Mouse (Mus musculus): ENCODE measurements around the gene Naga.

The Naga gene

GRCm38 (mm10) chr15:82337875-82338274 is 850 bp downstream of the Naga start:
- no peak for DNase-seq (ENCODE audit: low spot score)

DNA sequence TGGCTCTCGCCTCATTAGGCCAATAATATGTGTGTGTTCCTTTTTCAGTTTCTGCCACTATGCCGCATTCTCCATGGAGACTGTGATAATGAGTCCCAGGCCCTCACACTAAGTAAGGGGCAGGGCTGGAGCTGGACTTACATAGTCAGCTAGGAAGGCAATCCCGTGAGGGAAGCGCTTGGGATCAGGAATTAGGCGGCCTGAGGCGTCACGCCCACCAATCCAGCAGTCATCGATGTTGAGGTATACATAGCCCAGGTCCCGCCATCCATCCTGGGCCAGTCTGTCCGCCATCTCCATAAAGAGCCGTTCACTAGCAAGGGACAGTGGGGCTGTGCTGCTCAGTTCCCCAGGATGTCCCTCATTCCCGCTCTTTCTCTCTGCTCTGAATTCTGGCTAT is 2.1 kb downstream of the Naga start:
- DNase-seq (ENCODE audit: low spot score), result peak; percentile 16

GRCm38 (mm10) chr15:82335194-82335593 is 3.5 kb downstream of the Naga start:
- no peak for DNase-seq (ENCODE audit: low spot score)

DNA sequence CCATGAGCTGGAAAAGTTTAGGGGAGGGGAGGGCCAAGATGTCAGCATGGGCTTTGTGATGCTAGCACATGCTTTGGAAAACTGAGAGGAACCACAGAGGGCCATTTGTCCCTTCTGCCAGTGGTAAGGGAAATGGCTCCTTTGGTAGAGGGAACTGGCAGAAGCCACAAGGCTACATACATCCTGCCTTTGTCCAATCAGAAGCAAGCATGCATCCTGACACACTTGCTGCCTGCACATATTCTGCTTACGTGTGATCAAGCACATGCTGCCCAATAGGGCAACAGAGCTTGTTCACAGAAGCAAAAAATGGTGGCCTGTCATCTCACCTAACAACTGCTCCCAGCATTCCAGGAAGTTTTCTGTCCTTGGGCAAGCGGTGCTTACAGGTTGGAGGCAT is 13.3 kb downstream of the Naga start:
- no peak for DNase-seq (ENCODE audit: low spot score)

DNA sequence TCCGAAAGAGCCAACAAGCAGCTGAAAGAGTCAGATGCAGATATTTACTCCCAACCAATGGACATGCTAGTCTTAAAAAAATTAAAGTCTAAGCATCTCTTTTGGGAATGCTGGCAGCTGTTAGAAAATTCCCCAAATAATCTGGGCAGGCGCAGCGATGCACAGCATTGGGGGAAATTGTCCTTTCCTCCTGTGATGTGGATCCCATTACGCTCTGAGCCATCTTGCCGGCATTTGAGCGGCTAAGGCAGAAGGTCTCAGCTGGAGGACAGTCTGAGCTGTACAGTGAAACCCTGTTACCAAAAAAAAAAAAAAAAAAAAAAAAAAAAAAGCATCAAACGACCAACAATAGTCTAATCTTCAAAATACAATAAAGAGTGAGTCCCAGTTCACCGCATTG is 16.5 kb downstream of the Naga start:
- no peak for DNase-seq (ENCODE audit: low spot score)

GRCm38 (mm10) chr15:82319613-82320012 is 19.1 kb downstream of the Naga start:
- no peak for DNase-seq (ENCODE audit: low spot score)

GRCm38 (mm10) chr15:82317839-82318238 is 20.9 kb downstream of the Naga start:
- DNase-seq (ENCODE audit: low spot score), result no peak

- DNase-seq (ENCODE audit: low spot score), result no peak
Observed at GRCm38 (mm10) chr15:82308416-82308815, 30.3 kb downstream of the Naga start.

GRCm38 (mm10) chr15:82307107-82307506 is 31.6 kb downstream of the Naga start:
- DNase-seq (ENCODE audit: low spot score), result no peak

DNA sequence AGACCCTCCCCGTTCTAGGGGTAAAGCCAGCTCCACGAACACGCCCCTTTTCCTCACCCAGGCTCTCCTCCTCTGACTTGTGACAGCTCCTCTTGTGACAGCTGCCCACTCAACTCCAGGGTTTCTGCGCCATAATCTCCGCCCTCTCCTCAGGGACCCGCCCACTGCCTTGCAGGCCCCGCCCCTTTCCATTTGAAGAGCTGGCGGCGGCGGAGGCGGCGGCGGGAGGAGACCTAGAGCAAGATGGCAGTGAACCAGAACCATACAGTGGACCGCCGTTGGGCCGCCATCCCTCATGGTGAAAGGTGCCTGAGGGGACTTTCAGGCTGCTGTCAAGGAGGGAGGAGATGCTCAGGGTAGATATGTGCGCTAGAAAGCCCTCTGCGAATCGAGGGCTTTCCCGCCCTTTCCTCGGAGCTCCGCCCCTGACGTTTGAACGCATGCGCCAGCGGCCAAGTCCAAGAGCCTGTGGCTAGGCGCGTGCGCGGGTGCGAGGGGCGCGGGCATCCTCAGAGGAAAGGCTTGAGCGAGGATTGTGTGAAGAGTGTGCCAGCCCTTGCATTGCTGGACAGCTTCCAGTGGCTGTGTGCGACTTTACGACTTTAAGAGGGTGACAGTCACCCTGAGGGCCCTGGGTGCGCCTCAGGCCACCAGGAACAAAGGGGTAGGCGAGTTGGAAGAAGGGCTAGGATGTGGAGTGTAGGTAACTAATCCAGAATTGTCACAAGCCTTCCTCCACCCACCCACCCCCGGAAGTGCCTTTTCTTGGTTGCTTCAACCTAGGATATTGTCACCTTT is 39.8 kb downstream of the Naga start, which contains the start of gene Wbp2nl:
TSS of gene Wbp2nl (plus strand) at position 191 of the 798 bp plus-strand sequence.
- DNase-seq (ENCODE audit: low spot score), result no peak

- peak; percentile 53 for DNase-seq (ENCODE audit: low spot score)
Observed at GRCm38 (mm10) chr15:82294059-82294458, 44.7 kb downstream of the Naga start.

GRCm38 (mm10) chr15:82293271-82293711 is 45.4 kb downstream of the Naga start:
- peak; percentile 85 for DNase-seq (ENCODE audit: low spot score)

GRCm38 (mm10) chr15:82292851-82293250 is 45.9 kb downstream of the Naga start:
- DNase-seq (ENCODE audit: low spot score), result no peak

GRCm38 (mm10) chr15:82290252-82290651 is 48.5 kb downstream of the Naga start:
- DNase-seq (ENCODE audit: low spot score), result no peak

DNA sequence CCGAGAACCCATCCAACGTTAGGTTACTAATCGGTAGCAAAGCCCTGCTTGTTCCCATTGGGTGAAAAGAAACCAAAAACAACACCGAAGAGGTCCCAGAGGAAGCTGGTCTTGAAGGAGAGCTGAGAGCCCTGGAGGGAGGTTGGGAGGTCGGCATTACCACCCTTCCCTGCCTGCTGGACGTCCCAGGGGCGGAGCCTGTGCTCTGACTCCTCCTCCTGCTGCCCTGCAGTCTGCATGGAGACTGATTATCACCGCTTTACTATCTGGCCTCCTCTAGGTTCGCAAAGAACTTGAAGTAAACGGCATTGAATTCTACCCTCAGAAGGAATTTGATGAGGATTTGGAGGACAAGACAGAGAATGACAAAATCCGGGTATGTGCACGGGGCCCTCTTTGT is 52.6 kb downstream of the Naga start:
- no peak for DNase-seq (ENCODE audit: low spot score)

- no peak for DNase-seq (ENCODE audit: low spot score)
Observed at GRCm38 (mm10) chr15:82280638-82281037, 58.1 kb downstream of the Naga start.
